23 mouse cellular contexts compared by ENCODE assay signal in genomic region chrX:168943217-168943616, GRCm38 (mm10).
DNase-seq lines count a peak whose midpoint lies in the region; ATAC-seq and TF ChIP-seq lines count a peak whose summit lies in the region.
"Had no signal": no experiment of that assay in that cellular context is flagged by ENCODE, and none has a peak within 500 bp of the region (broad histone marks: within the 10 kb centered on the region; RNA-seq: fewer than 3 reads in every experiment).

No protein-coding gene starts in this region.

- no peaks in the 10 kb centered on the region; a peak in 1 of 4 replicates for H3K27me3 ChIP-seq in MEL (ENCODE audit: control insufficient read depth in 1 of 2, insufficient read depth in 2 of 2, low read length in 2 of 2)
- no peaks in the 10 kb centered on the region; the same call in none of the 2 replicates for H3K27me3 ChIP-seq in midbrain, embryonic 11.5 days (ENCODE audit: control insufficient read depth, insufficient read depth, low read length)
- H3K27me3 ChIP-seq: embryonic facial prominence, embryonic 12.5 days; forebrain, embryonic 15.5 days; heart, embryonic 15.5 days; intestine, embryonic 15.5 days had no signal

- no peaks in the 10 kb centered on the region for H3K79me2 ChIP-seq in MEL (ENCODE audit: control insufficient read depth, insufficient read depth, low read length, poor library complexity)

- H3K4me1 ChIP-seq in MEL (ENCODE audit: control insufficient read depth in 1 of 2, insufficient read depth in 2 of 2, low read length in 2 of 2), result no peaks in the 10 kb centered on the region
- no peaks in the 10 kb centered on the region for H3K4me1 ChIP-seq in midbrain, embryonic 11.5 days (ENCODE audit: control insufficient read depth, insufficient read depth, low read length)
- H3K4me1 ChIP-seq: embryonic facial prominence, embryonic 12.5 days; forebrain, embryonic 15.5 days; heart, embryonic 15.5 days; hindbrain, embryonic 10.5 days; intestine, embryonic 15.5 days had no signal

- no peak overlapping the region for H3K4me2 ChIP-seq in midbrain, embryonic 11.5 days
- H3K4me2 ChIP-seq: embryonic facial prominence, embryonic 12.5 days; forebrain, embryonic 15.5 days; heart, embryonic 11.5 days; heart, embryonic 15.5 days; hindbrain, embryonic 14.5 days; intestine, embryonic 15.5 days had no signal

- TF ChIP-seq EP300 in MEL (IDR thresholded peaks at IDR 0.05; ENCODE audit: low read depth in 1 of 2, low read length in 2 of 2), result no peak

- no peak for TF ChIP-seq CTCF in MEL (IDR thresholded peaks at IDR 0.05 in 2 of 3, conservative IDR thresholded peaks at IDR 0.05 in 1 of 3; ENCODE audit: control insufficient read depth in 1 of 3, insufficient read depth in 1 of 3, low read depth in 2 of 3, low read length in 3 of 3, poor library complexity in 1 of 3, severe bottlenecking in 1 of 3)

- DNase-seq in adrenal gland, adult 8-10 months, result peak; percentile 29
- DNase-seq in adrenal gland, adult 18-20 months (ENCODE audit: low spot score in 2 of 2), result no peak
- DNase-seq in 3T3-L1 (ENCODE audit: low read depth, low spot score), result peak; percentile 52
- peak; percentile 28 for DNase-seq in MEL (ENCODE audit: low read depth, low spot score)
- DNase-seq in adrenal gland, postnatal 36 days, result peak; percentile 23
- no peak for DNase-seq in kidney, adult 18-20 months
- no peak for DNase-seq in midbrain, embryonic 11.5 days (ENCODE audit: low spot score, missing footprints)
- DNase-seq: B cell, adult 2 months; cerebellum, adult 11 months; cerebellum, adult 8-10 months; cerebellum, postnatal 25 days; heart, adult 2 months; heart, postnatal 14 days; kidney, adult 2 months had no signal

- no peak for TF ChIP-seq POLR2A in MEL (IDR thresholded peaks at IDR 0.05; ENCODE audit: control insufficient read depth in 1 of 2, insufficient read depth in 1 of 2, low read depth in 1 of 2, low read length in 2 of 2, poor library complexity in 1 of 2)

- WGBS in midbrain, embryonic 11.5 days, result 81% methylated on average over 4 of the region's 4 CpGs

- ATAC-seq in midbrain, embryonic 11.5 days (ENCODE audit: low FRiP score), result no peak
- ATAC-seq: CD4-positive, CD25-positive, alpha-beta regulatory T cell, adult 4 months; forebrain, embryonic 15.5 days; intestine, embryonic 15.5 days had no signal

- TF ChIP-seq RAD21 in MEL (IDR thresholded peaks at IDR 0.05; ENCODE audit: low read depth, low read length), result no peak

- no peak overlapping the region for H3K27ac ChIP-seq in MEL (ENCODE audit: control insufficient read depth, low read depth, low read length)
- no peak overlapping the region for H3K27ac ChIP-seq in midbrain, embryonic 11.5 days (ENCODE audit: low read depth, low read length)
- H3K27ac ChIP-seq: embryonic facial prominence, embryonic 12.5 days; forebrain, embryonic 15.5 days; heart, adult 2 months; heart, embryonic 15.5 days; hindbrain, embryonic 10.5 days; hindbrain, embryonic 14.5 days; intestine, embryonic 15.5 days had no signal

- no peak overlapping the region for H3K4me3 ChIP-seq in MEL (ENCODE audit: control insufficient read depth in 1 of 2, insufficient read depth in 1 of 2, low read depth in 2 of 2, low read length in 2 of 2)
- H3K4me3 ChIP-seq in midbrain, embryonic 11.5 days (ENCODE audit: low read depth, low read length), result no peak overlapping the region
- H3K4me3 ChIP-seq: embryonic facial prominence, embryonic 12.5 days; forebrain, embryonic 15.5 days; heart, adult 2 months; heart, embryonic 15.5 days; hindbrain, embryonic 10.5 days; intestine, embryonic 15.5 days had no signal

- no peak overlapping the region for H3K9ac ChIP-seq in MEL (ENCODE audit: control insufficient read depth, low read depth, low read length, poor library complexity, severe bottlenecking)
- H3K9ac ChIP-seq in midbrain, embryonic 11.5 days (ENCODE audit: low read length), result no peak overlapping the region
- H3K9ac ChIP-seq: embryonic facial prominence, embryonic 12.5 days; forebrain, embryonic 15.5 days; heart, embryonic 15.5 days; hindbrain, embryonic 14.5 days; intestine, embryonic 15.5 days had no signal

- no peaks in the 10 kb centered on the region for H3K9me3 ChIP-seq in MEL (replicated peaks; ENCODE audit: insufficient read depth, low read length)
- H3K9me3 ChIP-seq in midbrain, embryonic 11.5 days (ENCODE audit: control insufficient read depth, low read length), result no peaks in the 10 kb centered on the region
- H3K9me3 ChIP-seq: embryonic facial prominence, embryonic 12.5 days; forebrain, embryonic 15.5 days; G1E; heart, embryonic 15.5 days; hindbrain, embryonic 10.5 days; intestine, embryonic 15.5 days had no signal

- H3K36me3 ChIP-seq in MEL (ENCODE audit: control insufficient read depth in 1 of 2, insufficient read depth in 2 of 2, low read length in 2 of 2), result no peaks in the 10 kb centered on the region
- H3K36me3 ChIP-seq in midbrain, embryonic 11.5 days (ENCODE audit: control insufficient read depth, insufficient read depth, low read length), result no peaks in the 10 kb centered on the region
- H3K36me3 ChIP-seq: embryonic facial prominence, embryonic 12.5 days; forebrain, embryonic 15.5 days; G1E; heart, embryonic 15.5 days; hindbrain, embryonic 10.5 days; intestine, embryonic 15.5 days had no signal

TF ChIP-seq in MEL, 35 proteins besides CTCF, POLR2A, EP300 and RAD21:
- TF ChIP-seq MAZ (IDR thresholded peaks at IDR 0.05; ENCODE audit: low read depth, low read length) (no peak), MYB (IDR thresholded peaks at IDR 0.05; ENCODE audit: low read depth, low read length) (no peak), NRF1 (IDR thresholded peaks at IDR 0.05; ENCODE audit: insufficient read depth, low read depth, low read length, poor library complexity, severe bottlenecking) (no peak), ELF1 (IDR thresholded peaks at IDR 0.05; ENCODE audit: low read depth, low read length) (no peak), CHD1 (IDR thresholded peaks at IDR 0.05; ENCODE audit: low read depth, low read length) (no peak), GATA1 (IDR thresholded peaks at IDR 0.05; ENCODE audit: low read depth, low read length) (no peak), UBTF (IDR thresholded peaks at IDR 0.05; ENCODE audit: borderline replicate concordance, insufficient read depth, low read depth, low read length) (no peak), ZC3H11A (IDR thresholded peaks at IDR 0.05; ENCODE audit: low read depth, low read length) (no peak), USF1 (IDR thresholded peaks at IDR 0.05; ENCODE audit: low read depth, low read length) (no peak), SIN3A (IDR thresholded peaks at IDR 0.05; ENCODE audit: low read length) (no peak), USF2 (IDR thresholded peaks at IDR 0.05; ENCODE audit: borderline replicate concordance in 1 of 2, insufficient read depth in 1 of 2, low read depth in 1 of 2, low read length in 2 of 2) (no peak), KAT2A (conservative IDR thresholded peaks at IDR 0.05; ENCODE audit: low read depth, low read length) (no peak), MYC (IDR thresholded peaks at IDR 0.05; ENCODE audit: low read depth, low read length) (no peak)

Comparison
In these comparisons a context has a peak if more than half of its experiments do, and no peak if none do; other contexts are left out.
1. DNase-seq: peak in adrenal gland, adult 8-10 months (single experiment), 3T3-L1 (single experiment), MEL (single experiment) and adrenal gland, postnatal 36 days (2 of 2); none in adrenal gland, adult 18-20 months (0 of 2), kidney, adult 18-20 months (single experiment) and midbrain, embryonic 11.5 days (single experiment).